Mouse (Mus musculus): ENCODE measurements around the gene As3mt.

DNA sequence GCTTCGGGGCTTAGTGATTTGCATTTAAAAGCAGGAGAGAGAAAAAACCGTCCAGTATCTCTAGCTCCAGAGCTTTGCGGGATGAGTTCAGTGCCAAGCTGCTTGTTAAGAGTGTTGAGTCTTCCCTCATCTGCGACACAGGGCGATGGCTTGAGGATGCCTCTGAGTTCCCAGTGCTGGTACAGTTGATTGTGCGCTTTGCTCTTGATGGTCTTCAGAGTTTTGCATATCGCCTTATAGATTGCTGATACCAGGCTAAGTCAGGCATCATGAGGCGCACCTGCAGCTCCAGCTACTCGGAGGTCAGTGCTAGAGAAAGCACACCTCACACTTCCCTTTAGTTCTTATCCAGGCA is 57.5 kb downstream of the As3mt start:
- TF ChIP-seq CTCF (conservative IDR thresholded peaks at IDR 0.05; ENCODE audit: insufficient read depth, insufficient read length, low read depth, low read length) = no peak
- no peak for TF ChIP-seq POLR2A (IDR thresholded peaks at IDR 0.05; ENCODE audit: low read depth, low read length)

Data from kidney, adult 2 months (tissue).